Mouse (Mus musculus) Patski (cell line): ENCODE results near the gene Car10. TPM values are rescaled to one million over a fixed set of nuclear protein-coding genes. Genes with fewer than 3 reads are reported as not detected.

ENCODE experiments used
- ATAC-seq: fragments of 100-300 bp; one replicate; pipeline ENCODE4 v1.8.0; 2021
- CTCF ChIA-PET: fragments of 350-600 bp; sonication (Branson Sonifier 250); formaldehyde crosslinking; loops from one replicate; lab custom pipeline; 2022; ENCODE audit warnings: inconsistent platforms; lab: Charles Lee
- POLR2A ChIA-PET: fragments of 350-600 bp; sonication (Branson Sonifier 250); formaldehyde crosslinking; loops from one replicate; lab custom pipeline; 2022; ENCODE audit warnings: antibody characterized with exemption, inconsistent platforms; lab: Charles Lee
- DNase-seq: peaks from one replicate; pipeline ENCODE4 v3.0.0-alpha.2; 2011; ENCODE audit warnings: low read depth, low spot score
- H3K27me3 ChIP-seq: fragments of 371-371 bp; one replicate; pipeline ENCODE4 v1.5.1; 2021
- CTCF ChIP-seq: fragments of 100-300 bp; IDR thresholded peaks from one replicate; pipeline ENCODE4 v1.5.1; 2021
- in situ Hi-C: fragments of 300-500 bp; cut with MboI; formaldehyde crosslinking; loops from 3 replicates; pipeline ENCODE4 v1.11.1; 2018; ENCODE audit warnings: low pct_unique_long_range_greater_than_20kb, mixed read lengths
- polyA plus RNA-seq: library from polyadenylated mRNA; unstranded; gene quantifications from one replicate; pipeline ENCODE4 v1.2.3, GENCODE M21; 2021

Car10 gene
- polyA plus RNA-seq, 1 experiment from 2014 or later: not detected

DNA sequence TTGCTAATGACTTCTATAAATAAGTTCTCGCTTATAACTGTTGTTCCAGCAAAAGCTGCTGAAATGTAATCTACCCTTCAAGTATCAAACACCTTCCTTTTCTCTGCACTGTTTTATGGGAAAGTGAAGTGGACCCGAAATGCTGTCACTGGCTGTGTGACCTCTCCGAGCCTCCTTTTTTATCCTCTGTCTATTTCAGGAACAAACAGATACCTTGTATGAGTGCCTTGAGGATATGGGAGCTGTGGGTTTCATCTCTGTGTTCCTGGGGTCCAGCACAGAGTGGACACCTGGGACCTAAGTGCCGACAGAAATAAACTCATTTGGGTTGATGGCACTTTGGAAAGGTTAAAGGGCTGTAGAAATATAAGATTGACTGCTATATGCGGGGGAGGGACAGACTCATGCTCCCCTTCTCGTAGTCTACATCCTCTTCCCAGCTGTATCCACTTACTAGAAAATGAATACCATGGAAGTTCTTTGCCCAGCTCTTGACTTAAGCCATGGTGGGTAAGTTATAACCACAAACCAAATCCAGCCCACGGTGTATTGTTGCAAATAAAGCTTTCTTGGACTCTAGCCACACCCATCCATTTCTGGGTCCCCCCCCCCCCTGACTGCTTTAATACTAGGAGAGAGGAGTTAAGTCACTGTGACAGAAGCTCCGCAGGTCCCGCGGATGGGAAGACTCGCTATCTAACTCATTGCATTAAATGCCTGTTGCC lies 474.3 kb downstream of the Car10 start:
- TF ChIP-seq CTCF: no peak
- CTCF ChIA-PET: interaction anchor here (0.7 to 1.0 kb wide), 2 partner anchors 8 to 17 kb away, joined by 3 to 5 read pairs; no protein-coding TSS in a partner anchor
- in situ Hi-C loops: no loop called here
- peaks cover 22% of the 10 kb centered on the region for H3K27me3 ChIP-seq
- POLR2A ChIA-PET: no interaction called here
- DNase-seq (no peak), ATAC-seq (no peak)

GRCm38 (mm10) chr11:93577441-93577840 lies 479.6 kb downstream of the Car10 start:
- peaks cover 8% of the 10 kb centered on the region for H3K27me3 ChIP-seq
- ATAC-seq: no peak
- no peak for TF ChIP-seq CTCF
- in situ Hi-C loops: no loop called here
- CTCF ChIA-PET: interaction anchor here (0.7 kb wide), 1 partner anchor 28 kb away, joined by 3 read pairs; no protein-coding TSS in a partner anchor
- POLR2A ChIA-PET: no interaction called here
- DNase-seq: no peak

DNA sequence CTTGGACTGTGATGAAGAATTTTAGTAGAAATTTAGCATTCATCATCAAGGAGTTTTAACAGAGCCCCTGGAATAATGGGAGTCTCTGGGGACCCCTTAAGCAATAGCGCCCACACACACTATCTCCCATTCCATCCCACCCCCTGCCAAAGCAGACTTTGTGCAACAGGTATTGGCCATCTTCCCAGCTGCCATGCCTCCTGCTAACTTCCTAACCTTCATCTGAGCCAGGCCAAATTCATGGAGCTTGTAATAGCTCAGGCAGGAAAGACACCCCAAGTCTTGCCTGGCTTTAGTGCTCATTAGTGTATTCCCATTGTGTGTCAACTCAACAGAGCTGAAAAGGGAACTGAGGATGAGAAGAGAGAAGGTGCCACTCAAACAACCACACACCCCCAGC lies 481.8 kb downstream of the Car10 start:
- DNase-seq (no peak), ATAC-seq (no peak)
- in situ Hi-C loops: no loop called here
- H3K27me3 ChIP-seq: peaks cover 4% of the 10 kb centered on the region
- ChIA-PET CTCF (interaction anchor here (1.1 kb wide), 1 partner anchor 8 kb away, joined by 3 read pairs; no protein-coding TSS in a partner anchor), POLR2A (interaction anchor here (0.5 kb wide), 1 partner anchor 8 kb away, joined by 3 read pairs; no protein-coding TSS in a partner anchor)
- TF ChIP-seq CTCF: no peak

DNA sequence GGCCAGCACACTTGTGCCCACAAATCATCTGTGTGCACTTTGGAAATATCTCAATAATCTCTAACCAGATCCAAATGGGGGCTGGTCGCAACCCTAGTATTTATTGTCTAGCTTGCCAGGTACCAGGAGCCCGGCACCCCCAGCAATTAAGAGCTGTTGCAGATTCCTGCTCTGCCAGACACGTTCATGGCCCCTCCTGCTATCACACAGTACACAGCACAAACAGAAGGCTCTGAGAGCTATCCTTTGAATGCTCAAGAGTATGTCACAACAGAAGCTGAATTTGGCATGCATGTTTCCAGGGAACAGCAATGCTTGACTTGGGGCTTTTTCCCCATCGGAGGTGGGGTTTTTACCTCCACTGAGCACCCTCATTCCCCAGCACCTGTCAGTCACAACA lies 483.5 kb downstream of the Car10 start:
- ATAC-seq (no peak), DNase-seq (no peak)
- no peaks in the 10 kb centered on the region for H3K27me3 ChIP-seq
- TF ChIP-seq CTCF: no peak
- POLR2A ChIA-PET: interaction anchor here (0.7 kb wide), 1 partner anchor 34 kb away, joined by 3 read pairs; no protein-coding TSS in a partner anchor
- CTCF ChIA-PET: no interaction called here
- in situ Hi-C loops: no loop called here

DNA sequence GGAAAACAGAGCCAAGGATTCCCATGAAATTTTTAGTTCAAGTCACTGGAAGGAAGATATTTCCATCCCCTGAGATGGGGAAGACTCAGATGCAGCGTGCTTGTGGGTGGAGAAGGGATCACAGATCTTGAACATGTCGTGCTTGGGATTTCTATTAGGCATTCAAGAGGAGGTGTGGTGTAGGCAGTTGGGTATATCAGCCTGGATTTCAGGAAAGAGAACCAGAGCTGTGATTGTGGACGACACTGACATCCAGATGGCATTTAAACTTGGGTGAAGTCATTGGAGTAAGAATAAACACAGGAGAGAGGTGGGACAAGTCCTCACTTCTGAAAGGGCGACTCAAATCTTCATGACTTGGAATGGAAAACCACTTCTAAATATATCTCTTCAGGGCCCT lies 490.0 kb downstream of the Car10 start:
- in situ Hi-C loops: no loop called here
- CTCF ChIA-PET: no interaction called here
- H3K27me3 ChIP-seq: no peaks in the 10 kb centered on the region
- DNase-seq (no peak), ATAC-seq (no peak)
- no peak for TF ChIP-seq CTCF
- POLR2A ChIA-PET: interaction anchor here (0.7 kb wide), 1 partner anchor 8 kb away, joined by 3 read pairs; no protein-coding TSS in a partner anchor

DNA sequence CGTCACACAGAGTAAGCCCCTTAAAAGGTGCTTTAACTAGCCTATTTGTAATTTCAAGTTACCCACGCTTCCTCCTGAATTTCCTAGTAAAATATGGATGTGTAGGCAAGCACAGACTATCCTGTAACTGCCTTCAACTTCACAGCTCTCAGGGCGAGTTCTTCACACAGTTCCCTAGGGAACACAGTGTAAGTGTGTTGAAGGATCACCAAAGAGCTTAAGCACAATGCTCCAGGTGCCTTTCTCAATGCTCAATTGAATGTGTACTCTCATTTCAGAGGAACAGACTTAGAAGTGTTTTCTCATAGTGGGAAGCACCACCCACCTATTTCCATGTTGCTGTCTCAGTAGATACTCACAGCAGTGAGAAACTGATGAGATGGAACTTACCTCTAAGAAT lies 492.8 kb downstream of the Car10 start:
- ChIA-PET CTCF (no interaction called here), POLR2A (no interaction called here)
- no peaks in the 10 kb centered on the region for H3K27me3 ChIP-seq
- in situ Hi-C loops: no loop called here
- TF ChIP-seq CTCF: no peak
- DNase-seq (no peak), ATAC-seq (no peak)

GRCm38 (mm10) chr11:93594033-93594432 lies 496.2 kb downstream of the Car10 start:
- DNase-seq (no peak), ATAC-seq (no peak)
- in situ Hi-C loops: no loop called here
- H3K27me3 ChIP-seq: no peaks in the 10 kb centered on the region
- TF ChIP-seq CTCF: no peak
- ChIA-PET POLR2A (no interaction called here), CTCF (no interaction called here)

DNA sequence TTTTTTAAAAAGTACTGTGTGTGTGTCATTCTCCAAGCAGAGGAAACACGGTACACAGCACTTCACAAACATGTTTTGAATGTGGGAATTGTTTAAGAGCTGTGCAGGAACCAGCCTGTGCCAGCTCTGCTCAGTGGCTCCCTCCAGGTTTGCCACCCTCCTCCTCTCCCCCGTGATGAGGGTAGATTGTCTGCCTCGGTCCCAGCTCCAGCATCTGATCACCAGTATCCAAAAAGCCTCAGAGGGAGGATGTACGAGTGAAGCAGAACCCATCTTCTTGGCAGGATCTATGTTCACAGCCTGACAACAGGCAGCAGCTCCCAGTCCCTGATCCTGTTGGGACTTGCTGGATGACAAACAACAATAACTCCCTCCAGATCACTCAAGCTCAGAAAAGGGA lies 500.3 kb downstream of the Car10 start:
- H3K27me3 ChIP-seq: peaks cover 4% of the 10 kb centered on the region
- ChIA-PET CTCF (interaction anchor here (0.8 kb wide), 1 partner anchor 11 kb away, joined by 3 read pairs; no protein-coding TSS in a partner anchor), POLR2A (no interaction called here)
- TF ChIP-seq CTCF: no peak
- DNase-seq (no peak), ATAC-seq (no peak)
- in situ Hi-C loops: no loop called here

DNA sequence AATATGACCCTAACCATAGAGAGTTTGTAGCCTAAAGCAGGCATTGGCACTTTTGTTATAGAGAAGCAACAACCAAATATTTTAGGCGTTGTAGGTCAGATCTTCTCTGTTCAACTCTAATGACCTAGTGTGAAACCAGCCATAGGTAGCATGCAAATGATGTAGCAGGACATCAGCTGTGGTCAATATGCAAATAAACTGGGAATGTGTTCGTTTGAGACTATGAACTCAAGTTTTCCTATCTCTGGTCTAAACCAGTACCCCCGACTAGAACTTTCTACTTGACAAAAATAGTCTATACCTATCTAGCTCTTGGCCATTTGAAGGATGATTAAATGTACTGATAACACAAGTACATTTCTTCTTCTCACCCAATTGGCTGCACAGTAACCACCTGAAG lies 501.9 kb downstream of the Car10 start:
- TF ChIP-seq CTCF: no peak
- in situ Hi-C loops: no loop called here
- ChIA-PET CTCF (no interaction called here), POLR2A (no interaction called here)
- H3K27me3 ChIP-seq: peaks cover 4% of the 10 kb centered on the region
- no peak for ATAC-seq
- no peak for DNase-seq

DNA sequence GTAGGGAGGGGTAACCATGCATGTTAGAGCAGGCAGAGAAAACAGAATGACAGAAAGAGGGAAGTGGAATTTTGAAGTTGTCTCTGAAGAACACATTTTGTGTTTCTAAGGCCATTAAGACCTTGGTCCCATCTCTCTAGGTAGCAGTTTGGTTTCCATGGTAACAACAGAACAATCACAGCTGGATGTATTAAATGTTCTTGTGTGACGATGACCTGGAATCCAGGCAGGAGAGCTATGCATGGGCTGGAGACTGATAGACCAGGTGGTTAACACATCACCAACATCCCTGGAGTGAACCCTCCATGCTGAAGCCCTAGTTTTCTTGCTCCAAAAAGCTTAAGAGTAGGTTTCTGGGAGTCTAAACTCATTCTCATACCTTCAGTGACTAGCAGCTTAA lies 505.7 kb downstream of the Car10 start:
- ChIA-PET POLR2A (no interaction called here), CTCF (no interaction called here)
- H3K27me3 ChIP-seq: peaks cover 4% of the 10 kb centered on the region
- ATAC-seq: no peak
- in situ Hi-C loops: no loop called here
- no peak for DNase-seq
- no peak for TF ChIP-seq CTCF

DNA sequence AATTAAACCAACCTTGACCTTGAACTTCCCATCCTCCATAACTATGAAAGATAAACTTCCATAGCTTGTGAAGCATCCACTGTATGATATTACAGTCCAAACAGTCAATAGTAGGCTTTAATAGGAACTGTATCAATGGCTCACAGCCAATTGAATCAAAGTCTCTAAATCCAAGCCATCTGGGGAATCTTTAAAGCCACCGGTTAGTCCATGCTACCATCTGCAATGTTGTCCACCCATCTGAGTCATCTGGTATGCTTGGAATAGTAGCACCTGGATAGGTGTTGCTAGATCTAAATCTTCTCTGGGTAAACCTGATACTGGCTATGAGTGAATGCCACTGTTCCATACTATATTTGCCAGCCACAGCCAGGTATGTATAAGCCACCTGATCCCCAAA lies 509.3 kb downstream of the Car10 start:
- no peak for DNase-seq
- ATAC-seq: no peak
- no peaks in the 10 kb centered on the region for H3K27me3 ChIP-seq
- in situ Hi-C loops: no loop called here
- POLR2A ChIA-PET: no interaction called here
- TF ChIP-seq CTCF: no peak
- CTCF ChIA-PET: no interaction called here
